Mouse (Mus musculus): Measurements from ENCODE around the gene Plaur.

- no peak for TF ChIP-seq CTCF (IDR thresholded peaks at IDR 0.05; ENCODE audit: control insufficient read depth, insufficient read depth, low read length)
- no peak for TF ChIP-seq POLR2A (IDR thresholded peaks at IDR 0.05; ENCODE audit: borderline replicate concordance, control insufficient read depth, low read depth, low read length)
Observed at GRCm38 (mm10) chr7:24422251-24422650, 40.0 kb upstream of the Plaur start.

Data from bone marrow, adult 2 months (tissue).